Mouse (Mus musculus) embryonic facial prominence, embryonic 11.5 days (tissue): ENCODE results near the gene Zmiz1. TPM values are rescaled to one million over a fixed set of nuclear protein-coding genes. Genes with fewer than 3 reads are reported as not detected.
A peak's percentile ranks its signal among the peaks of the same experiment; 100 is the strongest.

Experiments
- ATAC-seq: fragments of 200-750 bp; cut with Nextera tagmentation; replicated peaks from 2 replicates; pipeline ENCODE4 v1.8.0; 2017; ENCODE audit warnings: low read depth; ENCODE audit not compliant: insufficient number of reproducible peaks, low FRiP score, low TSS enrichment
- DNase-seq: peaks from one replicate; pipeline ENCODE4 v3.0.0-alpha.2; 2015; ENCODE audit warnings: low spot score
- H3K27ac ChIP-seq: fragments of 300-500 bp; sonication (generic); replicated peaks from 2 replicates; pipeline ENCODE4 v1.5.1; 2014; ENCODE audit warnings: mild to moderate bottlenecking, low read depth, low read length, control low read depth
- H3K27me3 ChIP-seq: fragments of 300-500 bp; sonication (generic); 2 replicates; pipeline ENCODE4 v1.6.1; 2014; ENCODE audit warnings: mild to moderate bottlenecking, low read length, moderate library complexity, mixed read lengths; ENCODE audit not compliant: control insufficient read depth, insufficient read depth
- H3K36me3 ChIP-seq: fragments of 300-500 bp; sonication (generic); replicated peaks from 2 replicates; pipeline ENCODE4 v1.6.1; 2014; ENCODE audit warnings: low read depth, mild to moderate bottlenecking, low read length, moderate library complexity, mixed read lengths; ENCODE audit not compliant: control insufficient read depth, insufficient read depth
- H3K4me1 ChIP-seq: fragments of 300-500 bp; sonication (generic); 2 replicates; pipeline ENCODE4 v1.6.1; 2014; ENCODE audit warnings: low read length, mixed read lengths; ENCODE audit not compliant: control insufficient read depth, insufficient read depth
- H3K4me2 ChIP-seq: fragments of 300-500 bp; sonication (generic); 2 replicates; pipeline ENCODE4 v1.6.1; 2014; ENCODE audit warnings: low read depth, mild to moderate bottlenecking, control low read depth, low read length, moderate library complexity
- H3K4me3 ChIP-seq: fragments of 300-500 bp; sonication (generic); 2 replicates; pipeline ENCODE4 v1.5.1; 2014; ENCODE audit warnings: low read depth, low read length, control low read depth
- H3K9ac ChIP-seq: fragments of 300-500 bp; sonication (generic); replicated peaks from 2 replicates; pipeline ENCODE4 v1.6.1; 2014; ENCODE audit warnings: mild to moderate bottlenecking, control low read depth, low read length
- H3K9me3 ChIP-seq: fragments of 300-500 bp; sonication (generic); replicated peaks from 2 replicates; pipeline ENCODE4 v1.6.1; 2016; ENCODE audit warnings: mild to moderate bottlenecking, low read length, inconsistent platforms, mixed read lengths; ENCODE audit not compliant: control insufficient read depth
- whole genome bisulfite sequencing: fragments of 180-500 bp; shearing (Covaris S2); extraction: QIAGEN DNeasy Blood & Tissue Kit; methylation state at CpG from one replicate; pipeline ENCODE4 v1.1.7; 2014; 5-methylcytosine and 5-hydroxymethylcytosine counted together
- polyA plus RNA-seq: library from polyadenylated mRNA; unstranded; fragments of >200 nt; fragmentation: Nextera tagmentation; extraction: Ambion mirVana; gene quantifications from 2 replicates; pipeline ENCODE4 v1.2.1, GENCODE M21; 2014

The Zmiz1 gene
- polyA plus RNA-seq, 1 experiment from 2014 or later, result 27.7 TPM

DNA sequence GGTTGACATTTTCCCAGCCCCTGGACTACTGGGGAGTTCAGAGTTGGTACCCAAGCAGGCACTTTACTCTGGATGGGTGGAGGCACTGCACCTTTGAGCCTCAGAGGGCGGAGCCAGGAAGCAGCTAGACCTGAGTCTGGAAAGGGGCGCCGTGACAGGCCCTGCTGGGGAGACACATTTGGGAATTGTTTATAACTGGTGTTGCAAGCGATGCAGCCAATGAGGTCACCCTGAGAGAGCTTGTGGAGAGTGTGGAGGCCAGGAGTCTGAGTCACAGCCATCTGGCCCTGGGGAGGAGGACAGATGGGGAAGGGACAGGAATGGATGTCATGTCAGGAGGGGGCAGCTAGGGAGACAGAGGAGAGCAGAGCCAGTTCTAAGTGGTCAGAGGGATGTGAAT is 60.7 kb downstream of the Zmiz1 start:
- H3K36me3 ChIP-seq, result no peaks in the 10 kb centered on the region; the same call in 1 of the 2 replicates

DNA sequence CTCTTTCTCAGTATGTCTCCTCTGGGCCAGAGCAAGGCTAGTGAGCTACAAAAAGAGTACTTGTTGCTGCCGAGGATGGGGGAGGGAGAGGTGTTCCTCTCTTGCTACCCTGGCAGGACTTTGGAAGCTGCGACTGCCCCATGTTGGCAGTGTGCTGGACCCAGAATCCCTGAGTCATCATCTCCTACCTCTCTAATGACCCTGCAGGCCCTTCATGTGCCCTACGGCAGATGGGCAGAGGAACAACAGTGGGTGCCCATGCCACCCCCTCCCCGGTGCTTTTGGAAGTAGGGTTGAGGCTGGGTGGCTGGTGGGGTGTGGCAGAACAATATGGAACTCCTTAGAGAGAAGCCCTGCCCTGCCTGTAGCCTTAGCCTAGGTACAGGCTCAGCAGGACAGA is 61.6 kb downstream of the Zmiz1 start:
- H3K27ac ChIP-seq, result no peak overlapping the region
- H3K9ac ChIP-seq, result no peak overlapping the region
- no peak overlapping the region for H3K4me3 ChIP-seq
- no peak for ATAC-seq
- no peak for DNase-seq
- H3K9me3 ChIP-seq, result no peaks in the 10 kb centered on the region
- 80% methylated on average over 4 of the region's 4 CpGs for WGBS
- peaks cover 5% of the 10 kb centered on the region for H3K4me1 ChIP-seq
- no peaks in the 10 kb centered on the region; the same call in 1 of the 2 replicates for H3K36me3 ChIP-seq
- H3K4me2 ChIP-seq, result no peak overlapping the region
- H3K27me3 ChIP-seq, result no peaks in the 10 kb centered on the region

More for the DNA sequence above, 60.7 kb downstream of the Zmiz1 start:
- WGBS, result 66% methylated on average over 4 of the region's 4 CpGs
- H3K27me3 ChIP-seq, result no peaks in the 10 kb centered on the region
- peaks cover 5% of the 10 kb centered on the region for H3K4me1 ChIP-seq
- H3K9me3 ChIP-seq, result no peaks in the 10 kb centered on the region
- DNase-seq (no peak), ATAC-seq (no peak)
- no peak overlapping the region for H3K4me2 ChIP-seq
- H3K27ac ChIP-seq, result no peak overlapping the region
- no peak overlapping the region for H3K9ac ChIP-seq
- H3K4me3 ChIP-seq, result no peak overlapping the region

DNA sequence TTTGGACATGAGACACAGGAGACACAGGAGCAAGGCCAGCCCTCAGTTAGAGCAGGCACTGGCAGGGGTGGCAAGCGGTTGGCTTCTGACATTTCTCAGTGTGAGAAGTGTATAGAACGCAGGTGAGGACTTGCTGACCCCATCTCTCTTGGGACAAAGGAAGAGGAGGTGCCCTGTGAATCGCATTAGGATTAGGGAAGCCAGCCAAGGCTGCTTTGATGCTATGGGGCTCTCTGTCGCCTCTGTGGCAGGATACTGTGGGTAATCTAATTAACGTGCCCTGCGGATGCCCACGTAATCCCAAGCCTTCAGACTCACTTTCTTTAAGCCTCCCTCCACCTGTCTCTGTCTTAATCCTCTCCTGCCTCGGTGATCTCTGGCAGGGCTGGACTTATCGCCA is 62.0 kb downstream of the Zmiz1 start:
- Histone ChIP-seq H3K27me3 (no peaks in the 10 kb centered on the region), H3K9ac (no peak overlapping the region), H3K9me3 (no peaks in the 10 kb centered on the region), H3K27ac (0 out of 2 replicates have a peak overlapping the region, but pooled peaks have one; percentile 8), H3K4me1 (peaks cover 5% of the 10 kb centered on the region), H3K4me3 (no peak overlapping the region), H3K4me2 (no peak overlapping the region), H3K36me3 (no peaks in the 10 kb centered on the region; the same call in 1 of the 2 replicates)
- ATAC-seq (no peak), DNase-seq (no peak)
- WGBS, result 60% methylated on average over 9 of the region's 9 CpGs

DNA sequence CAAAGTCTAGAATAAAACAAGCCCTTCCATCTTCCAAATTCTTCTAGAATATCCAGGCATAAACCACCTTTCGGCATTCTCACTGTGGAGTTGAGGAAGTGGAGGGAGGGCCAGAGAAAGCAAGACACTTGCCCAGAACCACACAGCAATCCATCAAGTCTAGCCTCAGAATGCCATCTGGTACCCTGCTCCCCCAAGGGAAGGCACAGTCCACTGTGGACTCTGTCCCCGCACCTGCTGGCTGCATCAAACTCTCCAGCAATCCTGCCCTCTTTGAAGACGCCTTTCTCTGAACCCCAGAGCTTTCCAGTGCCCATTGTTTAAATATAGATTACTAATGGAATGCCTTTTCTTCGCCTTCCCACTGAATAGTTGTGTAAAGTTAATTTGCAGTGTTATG is 62.5 kb downstream of the Zmiz1 start:
- ATAC-seq, result no peak
- Histone ChIP-seq H3K36me3 (no peaks in the 10 kb centered on the region; the same call in 1 of the 2 replicates), H3K4me2 (no peak overlapping the region), H3K27ac (no peak overlapping the region), H3K27me3 (no peaks in the 10 kb centered on the region), H3K4me1 (peaks cover 5% of the 10 kb centered on the region), H3K9ac (no peak overlapping the region), H3K4me3 (no peak overlapping the region), H3K9me3 (no peaks in the 10 kb centered on the region)
- DNase-seq, result no peak
- WGBS, result 67% methylated on average over 4 of the region's 4 CpGs

DNA sequence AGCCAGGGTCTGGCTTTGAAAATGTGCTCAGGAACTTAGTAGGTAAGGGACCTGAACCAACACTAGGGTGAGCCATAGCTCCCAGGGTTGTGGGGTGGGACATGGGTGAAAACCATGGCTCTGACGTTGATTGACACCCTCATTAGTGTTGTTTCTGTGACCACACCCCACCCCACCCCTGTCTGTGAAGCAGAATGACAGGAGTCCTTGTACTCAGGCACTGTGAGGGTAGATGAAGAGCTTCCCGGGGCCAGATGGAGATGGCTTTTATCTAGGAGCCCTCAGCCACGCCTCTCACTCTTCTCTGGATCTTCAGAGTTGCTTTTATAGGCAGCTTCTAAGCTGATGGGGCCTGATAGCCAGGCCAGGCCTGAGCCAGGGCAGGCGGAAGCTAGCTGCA is 63.4 kb downstream of the Zmiz1 start:
- WGBS, result 38% methylated on average over 4 of the region's 4 CpGs

DNA sequence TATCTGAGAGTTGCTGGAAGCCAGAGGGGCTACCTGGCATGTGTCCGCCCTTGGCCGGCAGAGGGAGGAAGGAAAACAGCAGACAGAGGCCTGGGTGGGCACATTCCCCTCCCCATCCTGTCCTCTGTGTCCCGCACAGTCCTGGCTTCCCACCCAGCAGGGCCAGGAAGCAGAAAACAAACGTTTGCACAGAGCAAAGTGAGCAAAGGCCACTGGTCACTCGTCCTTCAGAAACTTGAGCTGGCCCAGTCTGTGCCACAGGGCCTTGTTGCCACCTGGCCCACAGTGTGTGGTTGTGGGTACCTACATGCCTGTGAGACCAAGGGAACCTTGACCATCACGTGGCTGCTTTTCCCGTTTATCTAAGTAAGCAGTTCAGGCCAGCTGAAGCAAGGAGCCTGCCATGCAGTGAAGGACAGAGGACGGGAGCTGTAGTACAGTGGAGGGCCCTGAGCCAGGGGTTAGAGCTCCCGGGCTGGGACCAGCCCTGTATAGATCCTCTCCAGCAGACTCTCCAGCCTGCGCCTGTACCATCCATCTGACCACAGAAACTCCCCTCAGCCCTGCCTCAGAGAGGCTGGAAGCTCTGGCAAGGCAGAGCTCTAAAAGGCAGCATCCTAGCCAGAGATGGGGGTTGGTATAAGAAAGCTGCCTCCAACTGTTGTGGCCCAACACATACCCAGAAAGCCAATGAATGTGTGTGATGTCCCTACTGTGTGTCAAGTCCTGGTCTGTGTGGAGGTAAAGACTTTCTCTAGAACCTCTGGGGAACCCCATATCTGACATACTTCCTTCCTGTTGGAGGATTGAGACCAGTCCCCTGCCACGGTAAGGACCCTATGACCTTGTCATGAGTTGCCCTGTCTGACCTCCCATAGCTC is 64.5 kb downstream of the Zmiz1 start:
- WGBS, result 55% methylated on average over 11 of the region's 11 CpGs
- H3K27me3 ChIP-seq, result no peaks in the 10 kb centered on the region
- no peaks in the 10 kb centered on the region; the same call in 1 of the 2 replicates for H3K36me3 ChIP-seq
- no peak overlapping the region for H3K27ac ChIP-seq
- no peak overlapping the region for H3K9ac ChIP-seq
- ATAC-seq (no peak), DNase-seq (no peak)
- H3K9me3 ChIP-seq, result no peaks in the 10 kb centered on the region
- H3K4me1 ChIP-seq, result peaks cover 2% of the 10 kb centered on the region; the same call in 1 of the 2 replicates
- H3K4me2 ChIP-seq, result no peak overlapping the region
- no peak overlapping the region for H3K4me3 ChIP-seq

More for the DNA sequence above, 63.4 kb downstream of the Zmiz1 start:
- H3K4me1 ChIP-seq, result peaks cover 2% of the 10 kb centered on the region; the same call in 1 of the 2 replicates
- no peak overlapping the region for H3K27ac ChIP-seq
- H3K4me2 ChIP-seq, result no peak overlapping the region
- DNase-seq (no peak), ATAC-seq (no peak)
- H3K9me3 ChIP-seq, result no peaks in the 10 kb centered on the region
- no peaks in the 10 kb centered on the region for H3K27me3 ChIP-seq
- H3K4me3 ChIP-seq, result no peak overlapping the region
- no peak overlapping the region for H3K9ac ChIP-seq
- H3K36me3 ChIP-seq, result no peaks in the 10 kb centered on the region; the same call in 1 of the 2 replicates

DNA sequence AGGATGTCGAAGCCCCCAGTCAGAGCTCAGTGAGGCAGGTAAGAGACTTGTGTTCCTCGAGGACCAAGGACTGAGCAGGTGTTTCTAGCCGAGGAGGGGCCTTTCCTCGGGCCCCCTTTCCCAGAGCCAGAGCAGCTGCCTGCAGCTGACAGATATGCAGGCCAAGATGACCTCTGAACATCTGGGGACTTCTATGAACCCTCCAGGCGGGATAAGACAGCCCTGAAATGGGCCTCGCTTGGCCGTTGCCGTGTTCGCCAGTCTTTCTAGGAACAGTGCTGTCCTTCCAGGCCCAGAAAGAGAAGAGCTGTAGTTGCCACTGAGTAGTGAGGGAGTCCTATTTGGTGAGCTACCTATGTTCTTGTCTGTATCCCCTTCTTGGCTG is 65.1 kb downstream of the Zmiz1 start:
- no peaks in the 10 kb centered on the region for H3K36me3 ChIP-seq
- H3K9me3 ChIP-seq, result no peaks in the 10 kb centered on the region
- H3K4me1 ChIP-seq, result peaks cover 2% of the 10 kb centered on the region; the same call in 1 of the 2 replicates
- 70% methylated on average over 9 of the region's 9 CpGs for WGBS
- no peak overlapping the region for H3K27ac ChIP-seq
- H3K4me2 ChIP-seq, result no peak overlapping the region
- H3K27me3 ChIP-seq, result no peaks in the 10 kb centered on the region
- ATAC-seq (no peak), DNase-seq (no peak)
- no peak overlapping the region for H3K9ac ChIP-seq
- no peak overlapping the region for H3K4me3 ChIP-seq

DNA sequence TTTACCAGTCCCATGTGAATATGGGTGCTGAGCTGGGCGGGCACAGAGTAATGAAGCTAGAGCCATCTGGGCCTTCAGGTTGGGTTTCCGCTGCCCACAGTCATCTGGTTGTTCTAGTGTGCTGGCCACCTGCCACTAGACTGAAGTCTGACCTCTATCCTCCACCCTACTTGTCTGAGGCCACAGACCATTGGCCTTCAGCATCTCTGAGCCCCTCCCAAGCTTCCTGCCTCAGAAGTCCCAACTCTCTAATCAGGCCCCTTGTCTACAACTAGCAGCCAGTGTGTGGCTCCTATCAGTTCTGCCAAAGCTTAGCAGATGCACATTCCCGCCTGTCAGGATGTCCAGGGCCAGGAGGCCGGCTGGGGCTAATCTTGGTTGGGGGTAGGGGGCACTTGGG is 65.9 kb downstream of the Zmiz1 start:
- 78% methylated on average over 4 of the region's 4 CpGs for WGBS
- Histone ChIP-seq H3K4me2 (no peak overlapping the region), H3K27ac (no peak overlapping the region), H3K27me3 (no peaks in the 10 kb centered on the region), H3K36me3 (no peaks in the 10 kb centered on the region), H3K4me3 (no peak overlapping the region), H3K9ac (no peak overlapping the region), H3K4me1 (peaks cover 2% of the 10 kb centered on the region; the same call in 1 of the 2 replicates), H3K9me3 (no peaks in the 10 kb centered on the region)
- ATAC-seq (no peak), DNase-seq (no peak)
